Mouse (Mus musculus) neural tube, embryonic 14.5 days (tissue): ENCODE measurements at regions not wholly inside any gene's neighbourhood (a gene's known extent, or its start where the extent isn't known, plus 50 kb on each side); places are given as distances from the start of the nearest gene placed in this dataset.

Experiments used
- ATAC-seq: fragments of 200-750 bp; cut with Nextera tagmentation; 2 replicates; pipeline ENCODE4 v1.8.0; 2017; ENCODE audit warnings: low read depth, mild to moderate bottlenecking, moderate TSS enrichment, moderate library complexity
- H3K27ac ChIP-seq: fragments of 300-500 bp; sonication (generic); 2 replicates; pipeline ENCODE4 v1.5.1; 2014; ENCODE audit warnings: low read depth, mild to moderate bottlenecking, control low read depth, low read length, moderate library complexity, mixed read lengths
- H3K27me3 ChIP-seq: fragments of 300-500 bp; sonication (generic); 2 replicates; pipeline ENCODE4 v1.6.1; 2014; ENCODE audit warnings: low read length; ENCODE audit not compliant: control insufficient read depth, insufficient read depth
- H3K36me3 ChIP-seq: fragments of 300-500 bp; sonication (generic); 2 replicates; pipeline ENCODE4 v1.6.1; 2014; ENCODE audit warnings: low read length, mixed read lengths; ENCODE audit not compliant: control insufficient read depth, insufficient read depth
- H3K4me1 ChIP-seq: fragments of 300-500 bp; sonication (generic); 2 replicates; pipeline ENCODE4 v1.6.1; 2014; ENCODE audit warnings: low read length; ENCODE audit not compliant: control insufficient read depth, insufficient read depth
- H3K4me2 ChIP-seq: fragments of 300-500 bp; sonication (generic); 2 replicates; pipeline ENCODE4 v1.6.1; 2014; ENCODE audit warnings: mild to moderate bottlenecking, low read depth, low read length, control low read depth
- H3K4me3 ChIP-seq: fragments of 300-500 bp; sonication (generic); 2 replicates; pipeline ENCODE4 v1.5.1; 2014; ENCODE audit warnings: low read depth, low read length, control low read depth, mixed read lengths
- H3K9ac ChIP-seq: fragments of 300-500 bp; sonication (generic); replicated peaks from 2 replicates; pipeline ENCODE4 v1.6.1; 2014; ENCODE audit warnings: low read depth, mild to moderate bottlenecking, control low read depth, low read length, mixed read lengths
- H3K9me3 ChIP-seq: fragments of 300-500 bp; sonication (generic); 2 replicates; pipeline ENCODE4 v1.6.1; 2016; ENCODE audit warnings: low read length; ENCODE audit not compliant: control insufficient read depth
- WGBS: fragments of 180-500 bp; shearing (Covaris S2); extraction: QIAGEN DNeasy Blood & Tissue Kit; methylation state at CpG from one replicate; pipeline ENCODE4 v1.1.7; 2014; 5-methylcytosine and 5-hydroxymethylcytosine counted together

DNA sequence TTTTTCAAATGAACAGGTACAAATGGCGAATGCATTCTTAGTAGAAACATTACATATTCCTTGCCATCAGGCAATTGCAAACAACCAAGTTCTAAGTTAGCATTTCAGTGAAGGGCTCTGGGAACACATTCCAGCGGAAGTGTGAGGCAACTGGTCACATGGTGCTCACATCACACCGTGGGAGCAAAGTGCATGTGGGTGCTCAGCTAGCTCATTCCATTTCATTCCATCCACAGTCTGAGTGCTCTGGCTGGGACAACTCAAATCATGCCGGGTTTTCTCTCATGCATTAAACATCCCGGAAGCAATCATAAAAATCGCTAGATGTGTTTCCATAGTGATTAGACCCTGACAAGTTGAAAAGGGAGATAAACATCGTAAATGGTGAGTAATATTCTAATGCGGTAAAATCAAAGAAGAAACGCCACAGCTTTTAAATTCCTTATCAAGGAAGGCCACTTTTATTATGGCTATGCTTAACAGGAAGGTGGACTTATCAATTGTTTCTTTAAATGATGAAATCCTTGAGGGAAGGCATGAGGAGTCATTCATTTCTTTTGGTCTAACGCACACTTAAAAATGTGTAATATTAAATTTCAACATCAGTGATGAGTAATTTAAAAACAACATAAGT, 104.1 kb downstream of the Rassf9 start:
- Histone ChIP-seq H3K27me3 (no peaks in the 10 kb centered on the region), H3K36me3 (no peaks in the 10 kb centered on the region), H3K27ac (no peak overlapping the region), H3K4me3 (no peak overlapping the region), H3K4me2 (no peak overlapping the region), H3K9ac (no peak overlapping the region), H3K4me1 (no peaks in the 10 kb centered on the region), H3K9me3 (no peaks in the 10 kb centered on the region)
- 83% methylated on average over 10 of the region's 10 CpGs for WGBS
- ATAC-seq, result no peak
